Mouse (Mus musculus) hindbrain, embryonic 14.5 days (tissue): ENCODE data around the gene Tdg. TPM values are rescaled to one million over a fixed set of nuclear protein-coding genes. Genes with fewer than 3 reads are reported as not detected.

Experiments used
- polyA plus RNA-seq: library from polyadenylated mRNA; unstranded; fragments of >200 nt; fragmentation: Nextera tagmentation; extraction: Ambion mirVana; gene quantifications from 2 replicates; pipeline ENCODE4 v1.2.1, GENCODE M21; 2014

The Tdg gene
- polyA plus RNA-seq, 1 experiment from 2014 or later, result 157 TPM

Other genes with a start within 250 kb of the Tdg start
- not detected in 2 replicates for gene Gm1553, start 137.2 kb upstream of the Tdg start, polyA plus RNA-seq
- 38.2 and 41.0 TPM in 2 replicates for gene 1190007I07Rik, start 6.6 kb upstream of the Tdg start, polyA plus RNA-seq
- gene Glt8d2, start 60.8 kb downstream of the Tdg start, polyA plus RNA-seq, result 1.4 and 1.7 TPM in 2 replicates
- 37.9 and 39.8 TPM in 2 replicates for gene Hcfc2, start 66.3 kb downstream of the Tdg start, polyA plus RNA-seq
- 36.4 and 43.5 TPM in 2 replicates for gene Nfyb, start 134.3 kb downstream of the Tdg start, polyA plus RNA-seq
- gene Txnrd1, start 204.1 kb downstream of the Tdg start, polyA plus RNA-seq, result 124 and 126 TPM in 2 replicates
- 0.88 TPM in 1 of 2 replicates, not detected in the other for gene Eid3, start 236.8 kb downstream of the Tdg start, polyA plus RNA-seq